Mouse (Mus musculus) hindbrain, embryonic 12.5 days (tissue): ENCODE measurements around the gene Pth1r. TPM values are rescaled to one million over a fixed set of nuclear protein-coding genes. Genes with fewer than 3 reads are reported as not detected.

ENCODE experiments used
- ATAC-seq: fragments of 200-750 bp; cut with Nextera tagmentation; 2 replicates; pipeline ENCODE4 v1.8.0; 2017; ENCODE audit warnings: moderate TSS enrichment; ENCODE audit not compliant: low FRiP score
- H3K27ac ChIP-seq: fragments of 300-500 bp; sonication (generic); 2 replicates; pipeline ENCODE4 v1.5.1; 2016; ENCODE audit warnings: mild to moderate bottlenecking
- H3K27me3 ChIP-seq: fragments of 300-500 bp; sonication (generic); 2 replicates; pipeline ENCODE4 v1.6.1; 2016; ENCODE audit warnings: mild to moderate bottlenecking
- H3K36me3 ChIP-seq: fragments of 300-500 bp; sonication (generic); 2 replicates; pipeline ENCODE4 v1.6.1; 2016; ENCODE audit warnings: mild to moderate bottlenecking
- H3K4me1 ChIP-seq: fragments of 300-500 bp; sonication (generic); 2 replicates; pipeline ENCODE4 v1.6.1; 2016
- H3K4me2 ChIP-seq: fragments of 300-500 bp; sonication (generic); replicated peaks from 2 replicates; pipeline ENCODE4 v1.6.1; 2016; ENCODE audit warnings: mild to moderate bottlenecking
- H3K4me3 ChIP-seq: fragments of 300-500 bp; sonication (generic); 2 replicates; pipeline ENCODE4 v1.5.1; 2016; ENCODE audit warnings: mild to moderate bottlenecking
- H3K9ac ChIP-seq: fragments of 300-500 bp; sonication (generic); 2 replicates; pipeline ENCODE4 v1.6.1; 2016; ENCODE audit warnings: mild to moderate bottlenecking, moderate library complexity
- H3K9me3 ChIP-seq: fragments of 300-500 bp; sonication (generic); replicated peaks from 2 replicates; pipeline ENCODE4 v1.6.1; 2016; ENCODE audit warnings: mild to moderate bottlenecking
- WGBS: fragments of 180-500 bp; shearing (Covaris S2); methylation state at CpG from one replicate; pipeline ENCODE4 v1.1.7; 2016; 5-methylcytosine and 5-hydroxymethylcytosine counted together
- polyA plus RNA-seq: library from polyadenylated mRNA; unstranded; fragments of >200 nt; fragmentation: Nextera tagmentation; extraction: Ambion mirVana; gene quantifications from 2 replicates; pipeline ENCODE4 v1.2.1, GENCODE M21; 2016

Pth1r gene
- polyA plus RNA-seq, 1 experiment from 2014 or later: 44.3 TPM

GRCm38 (mm10) chr9:110672462-110673106, 74.4 kb downstream of the Pth1r start:
- Histone ChIP-seq H3K9me3 (no peaks in the 10 kb centered on the region), H3K4me1 (peaks cover 9% of the 10 kb centered on the region), H3K9ac (no peak overlapping the region), H3K36me3 (no peaks in the 10 kb centered on the region), H3K4me3 (no peak overlapping the region), H3K27ac (no peak overlapping the region), H3K4me2 (no peak overlapping the region), H3K27me3 (no peaks in the 10 kb centered on the region)
- ATAC-seq: peak; percentile 60
- 66% methylated on average over 7 of the region's 7 CpGs for WGBS

Other genes with a start within 250 kb of the Pth1r start
- 48.7 and 49.7 TPM in 2 replicates for gene Setd2, start 214.5 kb downstream of the Pth1r start, polyA plus RNA-seq
- gene Nradd, start 122.7 kb downstream of the Pth1r start, polyA plus RNA-seq: 39.0 and 45.2 TPM in 2 replicates
- 1.8 and 2.1 TPM in 2 replicates for gene Nbeal2, start 93.0 kb downstream of the Pth1r start, polyA plus RNA-seq
- 113 and 114 TPM in 2 replicates for gene Ccdc12, start 90.6 kb downstream of the Pth1r start, polyA plus RNA-seq
- 2.0 TPM in 2 replicates for gene Myl3, start 5.3 kb downstream of the Pth1r start, polyA plus RNA-seq
- not detected in 2 replicates for gene Prss42, start 51.0 kb upstream of the Pth1r start, polyA plus RNA-seq
- not detected in 2 replicates for gene Prss44, start 66.8 kb upstream of the Pth1r start, polyA plus RNA-seq
- gene Prss43, start 79.5 kb upstream of the Pth1r start, polyA plus RNA-seq: not detected in 2 replicates
- gene Prss45, start 87.4 kb upstream of the Pth1r start, polyA plus RNA-seq: not detected in 2 replicates
- not detected in 2 replicates for gene Prss46, start 97.4 kb upstream of the Pth1r start, polyA plus RNA-seq
- 0.26 TPM in 1 of 2 replicates, not detected in the other for gene Prss50, start 110.8 kb upstream of the Pth1r start, polyA plus RNA-seq
- 1.5 and 1.9 TPM in 2 replicates for gene Als2cl, start 132.7 kb upstream of the Pth1r start, polyA plus RNA-seq
- 1.1 and 1.2 TPM in 2 replicates for gene Tmie, start 133.0 kb upstream of the Pth1r start, polyA plus RNA-seq
- not detected in 2 replicates for gene Fam240a, start 169.7 kb upstream of the Pth1r start, polyA plus RNA-seq
- gene Tdgf1, start 199.0 kb upstream of the Pth1r start, polyA plus RNA-seq: not detected in 2 replicates
- gene Lrrc2, start 204.4 kb upstream of the Pth1r start, polyA plus RNA-seq: 0.09 and 0.12 TPM in 2 replicates
- not detected in 2 replicates for gene Rtp3, start 243.4 kb upstream of the Pth1r start, polyA plus RNA-seq